Mouse (Mus musculus) c-Kit-positive CD71-positive TER-119-negative erythroid progenitor cells, embryonic 14.5 days (primary cell): ENCODE measurements around the gene Hoxa3.

ENCODE experiments used
- DNase-seq: peaks from one replicate; pipeline ENCODE4 v3.0.0-alpha.2; 2013; ENCODE audit warnings: low read depth

The Hoxa3 gene

GRCm38 (mm10) chr6:52231885-52232567 is 18.9 kb upstream of the Hoxa3 start:
- no peak for DNase-seq

- DNase-seq = no peak
Observed at GRCm38 (mm10) chr6:52230516-52231165, 17.5 kb upstream of the Hoxa3 start, which contains the start of gene Hoxa9. Hoxa9 (minus strand) TSS chr6:52231089.

- no peak for DNase-seq
Observed at GRCm38 (mm10) chr6:52229558-52230416, 16.7 kb upstream of the Hoxa3 start.

- DNase-seq = no peak
Observed at GRCm38 (mm10) chr6:52228475-52229465, 15.6 kb upstream of the Hoxa3 start.

- no peak for DNase-seq
Observed at GRCm38 (mm10) chr6:52227470-52228222, 14.5 kb upstream of the Hoxa3 start.

DNA sequence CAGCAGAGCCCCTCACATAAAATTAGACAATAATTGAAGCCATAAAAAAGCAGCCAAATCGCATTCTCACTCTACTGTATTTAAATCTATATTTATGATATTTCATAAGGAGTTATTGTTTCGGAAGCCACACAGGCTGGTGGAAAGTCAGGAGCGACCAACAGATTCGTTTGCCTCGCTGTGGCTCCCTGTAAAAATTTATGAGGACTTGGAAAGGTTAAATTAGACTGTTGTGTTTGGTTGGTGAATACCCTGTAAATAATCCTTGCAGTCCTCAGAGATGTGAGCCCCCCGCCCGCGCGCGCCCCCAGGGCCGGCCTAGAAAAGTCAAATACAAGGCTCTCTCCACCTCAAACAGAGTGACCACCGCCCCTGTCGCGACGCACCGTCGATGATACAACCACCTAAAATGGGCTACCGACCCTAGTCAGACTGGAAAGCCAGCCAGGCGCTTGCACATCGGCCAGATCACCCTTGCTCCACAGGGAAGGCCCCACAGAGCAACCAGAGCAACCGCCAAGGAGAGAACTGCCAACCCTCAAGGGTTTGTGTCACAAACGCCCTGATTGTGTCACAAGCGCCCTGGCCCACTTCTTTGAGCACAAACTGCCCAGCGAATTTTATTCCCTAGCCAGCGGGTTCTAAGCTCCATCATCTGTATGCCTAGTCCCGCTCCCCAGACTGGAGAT is 13.6 kb upstream of the Hoxa3 start:
- no peak for DNase-seq

- no peak for DNase-seq
Observed at GRCm38 (mm10) chr6:52225612-52226568, 12.8 kb upstream of the Hoxa3 start.

GRCm38 (mm10) chr6:52224895-52225611 is 11.9 kb upstream of the Hoxa3 start:
- no peak for DNase-seq

DNA sequence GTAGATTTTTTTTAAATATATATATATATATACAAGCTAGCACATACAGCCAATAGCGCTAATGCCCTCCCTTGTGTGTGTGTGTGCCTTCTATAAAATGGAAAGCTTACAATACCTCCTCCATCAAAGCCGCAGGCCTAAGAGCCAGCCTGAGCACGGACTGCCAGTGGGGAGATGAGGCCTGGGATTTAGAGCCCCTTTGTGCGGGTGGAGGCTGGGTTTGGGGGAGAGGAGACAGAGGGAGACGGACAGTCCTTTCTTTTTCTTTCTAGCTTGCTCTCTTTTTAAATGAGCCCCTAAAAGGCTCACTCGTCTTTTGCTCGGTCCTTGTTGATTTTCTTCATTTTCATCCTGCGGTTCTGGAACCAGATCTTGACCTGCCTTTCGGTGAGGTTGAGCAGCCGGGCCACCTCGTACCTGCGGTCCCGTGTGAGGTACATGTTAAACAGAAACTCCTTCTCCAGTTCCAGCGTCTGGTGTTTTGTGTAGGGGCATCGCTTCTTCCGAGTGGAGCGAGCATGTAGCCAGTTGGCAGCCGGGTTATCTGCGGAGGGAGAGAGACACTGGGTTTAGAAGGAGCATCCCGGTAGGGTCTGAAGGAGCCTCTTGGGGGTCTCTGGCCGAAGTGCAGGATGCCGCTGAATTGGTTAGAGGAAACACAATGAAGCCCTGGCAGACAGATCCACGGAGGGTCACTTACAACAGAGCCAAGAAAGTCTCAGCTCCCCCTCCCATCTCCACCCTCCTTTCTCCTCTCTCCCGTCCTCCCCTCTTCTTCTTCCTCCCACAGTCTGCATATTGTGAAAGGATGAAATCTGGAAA is 11.0 kb upstream of the Hoxa3 start:
- DNase-seq = no peak

GRCm38 (mm10) chr6:52222729-52223128 is 9.6 kb upstream of the Hoxa3 start:
- no peak for DNase-seq

DNA sequence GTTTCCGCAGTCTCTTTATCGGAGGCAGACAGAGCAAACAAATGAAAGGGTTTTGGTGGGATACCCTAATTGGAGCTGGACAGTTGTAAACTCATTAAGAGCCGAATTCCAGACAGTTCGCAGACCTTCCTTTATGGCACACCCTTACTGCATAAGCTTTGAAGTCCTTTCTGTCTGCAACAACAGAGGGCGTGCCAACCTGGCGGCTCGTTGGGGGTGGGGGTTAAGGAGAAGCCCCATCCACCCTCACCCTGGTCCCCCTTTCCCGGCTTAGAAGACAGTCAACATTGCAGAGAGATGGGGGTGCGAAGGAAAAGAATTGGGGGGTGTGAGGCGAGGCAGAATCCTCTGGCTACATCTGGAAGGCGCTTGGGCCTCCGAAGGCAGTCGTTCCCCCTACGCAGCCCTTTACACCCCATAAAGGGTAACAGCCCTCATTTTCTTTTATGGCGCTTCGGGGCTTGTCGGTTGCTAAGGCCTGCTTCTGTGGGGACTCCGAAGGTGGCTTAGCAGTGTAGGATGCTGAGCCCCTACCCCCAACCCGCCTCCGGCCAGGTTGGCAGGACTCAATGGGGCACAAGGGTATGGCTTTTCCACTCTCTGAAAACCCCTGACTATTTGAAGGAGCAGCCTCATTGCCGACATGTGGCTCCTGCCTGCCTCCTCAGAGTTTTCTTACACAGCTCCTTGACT is 9.0 kb upstream of the Hoxa3 start:
- no peak for DNase-seq

GRCm38 (mm10) chr6:52221337-52221992 is 8.3 kb upstream of the Hoxa3 start, which contains the start of gene Hoxa7:
Hoxa7 (minus strand) TSS chr6:52221854.
- DNase-seq = peak; percentile 39

DNA sequence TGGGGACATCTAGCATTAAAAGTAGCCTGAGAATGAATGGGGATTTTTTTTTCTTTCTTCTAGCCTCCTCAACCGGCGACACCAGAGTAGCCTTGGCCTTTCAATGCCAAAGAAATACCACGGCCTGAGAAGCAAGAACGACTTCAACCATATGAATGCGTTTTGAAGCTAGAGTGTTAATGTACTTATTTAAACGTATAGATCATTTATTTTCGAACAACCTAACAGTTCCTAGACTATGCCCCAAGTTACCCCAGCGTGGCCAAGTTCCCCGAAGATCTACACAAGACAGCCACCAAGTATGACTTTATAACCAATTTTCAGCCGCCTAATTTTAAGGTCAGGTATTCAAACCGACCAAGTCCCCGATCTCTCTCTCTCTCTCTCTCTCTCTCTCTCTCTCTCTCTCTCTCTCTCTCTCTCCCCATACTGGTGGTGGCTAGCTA is 7.8 kb upstream of the Hoxa3 start:
- no peak for DNase-seq

- no peak for DNase-seq
Observed at GRCm38 (mm10) chr6:52220003-52220864, 7.1 kb upstream of the Hoxa3 start.
